Comparison of ENCODE assay signal across 8 mouse cellular contexts in genomic region chr12:104939372-104940026, GRCm38 (mm10).
DNase-seq lines count a peak whose midpoint lies in the region; ATAC-seq and TF ChIP-seq lines count a peak whose summit lies in the region.

No protein-coding gene starts in this region.

- no peaks in the 10 kb centered on the region for H3K27me3 ChIP-seq in C2C12 (ENCODE audit: control insufficient read depth, insufficient read depth, insufficient read length)
- H3K27me3 ChIP-seq in embryonic facial prominence, embryonic 12.5 days = no peaks in the 10 kb centered on the region
- H3K27me3 ChIP-seq in kidney, embryonic 15.5 days = no peaks in the 10 kb centered on the region
- peaks cover 17% of the 10 kb centered on the region; the same call in 1 of the 2 replicates for H3K27me3 ChIP-seq in limb, embryonic 15.5 days

- H3K9ac ChIP-seq in embryonic facial prominence, embryonic 12.5 days = no peak overlapping the region
- H3K9ac ChIP-seq in kidney, embryonic 15.5 days = no peak overlapping the region
- no peak overlapping the region for H3K9ac ChIP-seq in limb, embryonic 15.5 days

- WGBS in embryonic facial prominence, embryonic 12.5 days = 23% methylated on average over 13 of the region's 13 CpGs
- WGBS in kidney, embryonic 15.5 days = 20% methylated on average over 13 of the region's 13 CpGs
- WGBS in limb, embryonic 15.5 days = 14% methylated on average over 13 of the region's 13 CpGs

- no peaks in the 10 kb centered on the region for H3K79me2 ChIP-seq in C2C12 (ENCODE audit: control insufficient read depth, insufficient read depth)

- H3K4me1 ChIP-seq in embryonic facial prominence, embryonic 12.5 days = peaks cover 10% of the 10 kb centered on the region
- H3K4me1 ChIP-seq in kidney, embryonic 15.5 days = peaks cover 8% of the 10 kb centered on the region; the same call in 1 of the 2 replicates
- peaks cover 7% of the 10 kb centered on the region for H3K4me1 ChIP-seq in limb, embryonic 15.5 days

- H3K36me3 ChIP-seq in C2C12 (ENCODE audit: control insufficient read depth, insufficient read depth) = peaks cover 81% of the 10 kb centered on the region
- H3K36me3 ChIP-seq in embryonic facial prominence, embryonic 12.5 days = 0 out of 2 replicates have a peak, but pooled peaks cover 3% of the 10 kb centered on the region
- no peaks in the 10 kb centered on the region for H3K36me3 ChIP-seq in kidney, embryonic 15.5 days
- H3K36me3 ChIP-seq in limb, embryonic 15.5 days = peaks cover 10% of the 10 kb centered on the region; the same call in 1 of the 2 replicates

- no peak overlapping the region for H3K27ac ChIP-seq in embryonic facial prominence, embryonic 12.5 days
- no peak overlapping the region for H3K27ac ChIP-seq in kidney, embryonic 15.5 days
- no peak overlapping the region for H3K27ac ChIP-seq in limb, embryonic 15.5 days

- TF ChIP-seq CTCF in C2C12 (IDR thresholded peaks at IDR 0.05; ENCODE audit: control insufficient read depth, insufficient read depth, insufficient read length) = peak; percentile 89

- no peak overlapping the region for H3K4me2 ChIP-seq in embryonic facial prominence, embryonic 12.5 days (replicated peaks)
- peak overlapping the region; percentile 28; the same call in 1 of the 2 replicates for H3K4me2 ChIP-seq in kidney, embryonic 15.5 days
- peak overlapping the region; percentile 31 for H3K4me2 ChIP-seq in limb, embryonic 15.5 days

- ATAC-seq in embryonic facial prominence, embryonic 12.5 days (ENCODE audit: insufficient number of reproducible peaks, insufficient read depth, low FRiP score, low TSS enrichment) = peak; percentile 57; the same call in 1 of the 2 replicates
- ATAC-seq in kidney, embryonic 15.5 days (replicated peaks; ENCODE audit: low FRiP score) = peak; percentile 71; the same call in 1 of the 2 replicates
- ATAC-seq in limb, embryonic 15.5 days (ENCODE audit: insufficient number of reproducible peaks, low FRiP score, low TSS enrichment, low read depth) = peak; percentile 73; the same call in 1 of the 2 replicates

- peaks cover 1% of the 10 kb centered on the region for H3K79me3 ChIP-seq in C2C12 (ENCODE audit: low read depth)

- no peak overlapping the region for H3K4me3 ChIP-seq in C2C12 (ENCODE audit: insufficient read depth, poor library complexity, severe bottlenecking)
- H3K4me3 ChIP-seq in embryonic facial prominence, embryonic 12.5 days = no peak overlapping the region
- no peak overlapping the region for H3K4me3 ChIP-seq in kidney, embryonic 15.5 days (replicated peaks)
- 0 out of 2 replicates have a peak overlapping the region, but pooled peaks have one; percentile 7 for H3K4me3 ChIP-seq in limb, embryonic 15.5 days

- H3ac ChIP-seq in C2C12 (ENCODE audit: control insufficient read depth, insufficient read length, low read depth) = no peak overlapping the region

- DNase-seq in adrenal gland, postnatal 4 days (ENCODE audit: low spot score in 2 of 2) = peak; percentile 48 to 57
- peak; percentile 37 to 49 for DNase-seq in heart, adult 9 months (ENCODE audit: low spot score in 2 of 2)
- DNase-seq in naive thymus-derived CD4-positive, alpha-beta T cell, adult 2 months (ENCODE audit: low read depth) = peak; percentile 61
- DNase-seq in spleen, postnatal 4 days (ENCODE audit: low spot score in 2 of 2) = peak; percentile 52 to 84

- no peaks in the 10 kb centered on the region for H3K9me3 ChIP-seq in embryonic facial prominence, embryonic 12.5 days
- H3K9me3 ChIP-seq in kidney, embryonic 15.5 days (replicated peaks) = no peaks in the 10 kb centered on the region
- H3K9me3 ChIP-seq in limb, embryonic 15.5 days = 0 out of 2 replicates have a peak, but pooled peaks cover 2% of the 10 kb centered on the region

TF ChIP-seq in C2C12, 6 proteins besides CTCF, POLR2A, EP300 and RAD21:
- no peak for TF ChIP-seq MYOG (IDR thresholded peaks at IDR 0.05; ENCODE audit: control insufficient read depth, extremely low read depth, insufficient read length)
- no peak for TF ChIP-seq MYOD1 (IDR thresholded peaks at IDR 0.05; ENCODE audit: control insufficient read depth, insufficient read length, low read depth)
- TF ChIP-seq MAX (IDR thresholded peaks at IDR 0.05) = no peak
